Mouse (Mus musculus) intestine, embryonic 14.5 days (tissue): ENCODE results near the gene Mcm3ap. TPM values are rescaled to one million over a fixed set of nuclear protein-coding genes. Genes with fewer than 3 reads are reported as not detected.

ENCODE experiments used
- ATAC-seq: fragments of 200-750 bp; cut with Nextera tagmentation; replicated peaks from 2 replicates; pipeline ENCODE4 v1.8.0; 2017; ENCODE audit warnings: low read depth, moderate number of reproducible peaks, moderate TSS enrichment, moderate library complexity; ENCODE audit not compliant: low FRiP score, low TSS enrichment
- DNase-seq: peaks from one replicate; pipeline ENCODE4 v3.0.0-alpha.2; 2018; ENCODE audit warnings: low spot score
- H3K27ac ChIP-seq: fragments of 300-500 bp; sonication (generic); 2 replicates; pipeline ENCODE4 v1.5.1; 2014; ENCODE audit warnings: low read depth, mild to moderate bottlenecking, control low read depth
- H3K27me3 ChIP-seq: fragments of 300-500 bp; sonication (generic); replicated peaks from 2 replicates; pipeline ENCODE4 v1.6.1; 2014; ENCODE audit warnings: low read length, control low read depth; ENCODE audit not compliant: control insufficient read depth, insufficient read depth
- H3K36me3 ChIP-seq: fragments of 300-500 bp; sonication (generic); 2 replicates; pipeline ENCODE4 v1.6.1; 2014; ENCODE audit warnings: low read length, control low read depth; ENCODE audit not compliant: control insufficient read depth, insufficient read depth
- H3K4me1 ChIP-seq: fragments of 300-500 bp; sonication (generic); replicated peaks from 2 replicates; pipeline ENCODE4 v1.6.1; 2014; ENCODE audit warnings: low read length, control low read depth, mixed read lengths; ENCODE audit not compliant: control insufficient read depth, insufficient read depth
- H3K4me2 ChIP-seq: fragments of 300-500 bp; sonication (generic); 2 replicates; pipeline ENCODE4 v1.6.1; 2014; ENCODE audit warnings: low read length
- H3K4me3 ChIP-seq: fragments of 300-500 bp; sonication (generic); 2 replicates; pipeline ENCODE4 v1.5.1; 2014; ENCODE audit warnings: low read depth, low read length, control low read depth, mixed read lengths
- H3K9ac ChIP-seq: fragments of 300-500 bp; sonication (generic); 2 replicates; pipeline ENCODE4 v1.6.1; 2014; ENCODE audit warnings: mild to moderate bottlenecking, low read length
- H3K9me3 ChIP-seq: fragments of 300-500 bp; sonication (generic); 2 replicates; pipeline ENCODE4 v1.6.1; 2016; ENCODE audit warnings: low read length, control low read depth; ENCODE audit not compliant: control insufficient read depth
- WGBS: fragments of 180-500 bp; shearing (Covaris S2); extraction: QIAGEN DNeasy Blood & Tissue Kit; methylation state at CpG from one replicate; pipeline ENCODE4 v1.1.7; 2014; 5-methylcytosine and 5-hydroxymethylcytosine counted together
- polyA plus RNA-seq: library from polyadenylated mRNA; unstranded; fragments of >200 nt; fragmentation: Nextera tagmentation; extraction: Ambion mirVana; gene quantifications from 2 replicates; pipeline ENCODE4 v1.2.1, GENCODE M21; 2014

The Mcm3ap gene
- polyA plus RNA-seq: 56.2 and 67.8 TPM in 2 replicates

DNA sequence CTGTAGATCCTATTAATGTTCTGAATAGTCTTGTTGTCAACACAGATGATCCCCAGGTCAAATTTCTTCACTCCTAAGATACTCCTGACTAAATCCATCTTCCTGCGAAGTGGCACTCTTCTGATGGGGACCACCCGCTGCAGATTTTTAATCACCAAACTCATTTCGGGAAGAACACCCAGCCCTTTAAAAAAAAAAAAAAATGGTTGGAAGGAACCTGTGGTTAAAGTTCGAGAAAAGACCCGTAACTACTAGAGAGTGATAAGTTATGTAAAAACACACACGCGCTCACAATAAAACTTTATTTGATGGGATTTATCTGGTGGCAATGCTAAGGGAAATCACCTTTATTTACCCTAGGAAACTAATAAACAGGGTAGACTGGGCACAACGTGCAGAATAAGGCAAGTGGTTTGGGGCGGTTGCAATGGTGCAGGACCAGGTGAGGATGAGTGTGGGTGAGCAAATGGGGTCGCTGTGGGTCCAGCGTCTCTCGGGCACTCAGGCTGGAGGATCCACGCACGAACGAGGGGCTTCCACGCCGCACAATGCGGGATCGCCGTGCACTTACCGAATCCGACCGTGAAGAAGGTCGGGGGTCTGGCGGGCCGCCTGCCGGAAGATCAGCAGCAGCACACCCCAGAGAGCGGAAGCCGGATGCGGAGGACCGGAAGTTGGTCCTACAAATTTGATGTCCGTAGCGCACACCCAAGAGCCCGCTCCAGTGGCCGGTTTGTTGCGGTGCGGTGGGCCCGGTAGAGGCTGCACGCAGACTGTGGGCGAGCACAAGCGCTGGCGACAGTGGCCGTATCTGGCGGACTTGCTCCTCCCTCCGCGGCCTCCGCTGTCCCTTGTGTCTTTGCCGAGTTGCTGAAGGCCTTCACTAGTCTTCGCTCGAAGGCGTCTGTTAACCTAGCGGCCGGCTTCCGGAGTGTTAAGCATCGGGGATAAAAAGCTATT lies at the start of gene Mcm3ap, which contains the start of gene Ybey:
Gene Mcm3ap, plus strand, starts transcription at position 725 of the 960 bp plus-strand sequence.
Gene Ybey, minus strand, starts transcription at position 912 of the 960 bp plus-strand sequence.
- Histone ChIP-seq H3K9ac (peak within 1 kb of the TSS; percentile 94), H3K27ac (peak within 1 kb of the TSS; percentile 83; the same call in 1 of the 2 replicates), H3K27me3 (no peaks in the 10 kb centered on the region), H3K4me1 (no peaks in the 10 kb centered on the region), H3K36me3 (peaks cover 30% of the 10 kb centered on the region), H3K9me3 (no peaks in the 10 kb centered on the region), H3K4me2 (peak within 1 kb of the TSS; percentile 81), H3K4me3 (peak within 1 kb of the TSS; percentile 87)
- 1% methylated on average over 54 of the region's 55 CpGs for WGBS
- DNase-seq (peak; percentile 96), ATAC-seq (peak; percentile 95)

DNA sequence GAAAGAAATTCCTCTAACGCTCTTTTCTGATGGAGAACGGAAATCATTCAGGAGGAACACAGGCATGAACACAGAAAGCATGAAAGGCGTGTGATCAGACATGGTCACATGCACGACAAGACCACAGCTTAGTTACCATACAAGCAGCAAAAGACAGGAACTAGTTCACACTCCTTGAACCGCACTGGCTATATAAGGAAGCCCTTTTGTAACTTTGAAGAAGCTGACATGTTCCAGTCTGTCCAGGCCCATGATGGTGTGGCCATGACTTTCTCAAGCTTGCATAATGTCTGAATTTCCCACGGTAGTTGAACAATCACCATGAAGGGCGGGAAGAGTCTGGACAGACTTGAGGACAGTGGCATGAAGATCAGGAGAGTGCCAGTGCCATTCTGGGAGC lies 43.1 kb upstream of the Mcm3ap start:
- Histone ChIP-seq H3K4me1 (no peaks in the 10 kb centered on the region), H3K27ac (no peak overlapping the region), H3K4me2 (no peak overlapping the region), H3K27me3 (no peaks in the 10 kb centered on the region), H3K36me3 (peaks cover 98% of the 10 kb centered on the region), H3K9ac (no peak overlapping the region), H3K9me3 (no peaks in the 10 kb centered on the region), H3K4me3 (no peak overlapping the region)
- ATAC-seq (no peak), DNase-seq (no peak)
- 95% methylated on average over 7 of the region's 7 CpGs for WGBS

DNA sequence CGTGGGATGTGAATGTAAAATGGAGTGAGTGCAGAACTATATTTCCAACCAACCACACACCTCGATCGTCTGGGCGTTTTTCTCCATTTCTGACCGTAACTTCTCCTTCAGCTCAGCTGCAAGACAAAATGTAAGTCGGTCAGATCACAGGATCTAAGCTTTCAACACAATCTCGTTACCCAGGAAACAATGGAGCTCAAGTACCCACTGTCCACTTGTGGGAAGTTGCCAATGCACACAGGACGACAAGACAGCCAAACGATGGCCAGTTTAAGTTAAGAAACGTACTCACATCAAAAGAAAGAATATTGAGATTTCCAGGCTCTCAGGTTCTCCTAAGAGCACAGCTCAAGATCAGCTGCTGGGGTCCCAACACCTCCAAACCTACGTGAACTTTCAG lies 34.8 kb upstream of the Mcm3ap start:
- H3K36me3 ChIP-seq: peaks cover 98% of the 10 kb centered on the region
- H3K4me2 ChIP-seq: no peak overlapping the region
- no peak overlapping the region for H3K9ac ChIP-seq
- H3K27me3 ChIP-seq: no peaks in the 10 kb centered on the region
- H3K4me1 ChIP-seq: no peaks in the 10 kb centered on the region
- H3K9me3 ChIP-seq: no peaks in the 10 kb centered on the region
- DNase-seq: no peak
- 95% methylated on average over 11 of the region's 11 CpGs for WGBS
- no peak overlapping the region for H3K27ac ChIP-seq
- no peak overlapping the region for H3K4me3 ChIP-seq
- no peak for ATAC-seq

DNA sequence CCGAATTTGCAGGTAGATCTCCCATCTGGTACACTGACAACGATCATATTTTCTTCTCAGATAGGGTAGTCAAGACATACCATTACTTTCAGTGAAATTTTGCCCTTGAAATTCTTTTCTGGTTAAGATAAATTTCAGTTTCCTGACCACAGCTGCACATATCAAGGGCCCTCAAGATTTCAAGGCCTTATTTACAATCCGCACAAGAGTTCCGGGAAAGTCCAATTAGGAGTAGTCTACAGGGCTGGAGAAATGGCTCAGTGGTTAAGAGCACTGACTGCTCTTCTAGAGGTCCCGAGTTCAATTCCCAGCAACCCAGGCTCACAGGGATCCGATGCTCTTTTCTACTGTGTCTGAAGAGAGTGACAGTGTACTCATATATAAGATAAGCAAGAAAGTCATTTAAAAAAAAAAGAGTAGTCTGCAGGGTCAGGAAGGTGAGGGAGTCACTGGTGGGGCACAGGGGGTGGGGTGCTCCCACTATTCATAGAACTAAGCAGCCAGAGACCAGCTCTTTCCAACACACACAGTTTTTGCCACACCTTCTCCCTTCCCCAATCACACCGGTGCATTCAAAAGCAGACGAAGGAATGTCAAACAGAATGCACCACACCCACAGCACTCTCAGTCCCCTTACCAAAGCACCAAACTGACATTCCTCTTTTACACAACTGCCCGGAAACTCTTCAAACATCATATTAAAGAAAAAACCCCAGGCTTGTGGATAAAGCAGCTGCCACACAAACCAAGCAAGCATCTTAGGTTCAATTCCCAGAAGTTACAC lies 29.4 kb upstream of the Mcm3ap start:
- H3K4me2 ChIP-seq: no peak overlapping the region
- H3K4me3 ChIP-seq: no peak overlapping the region
- H3K27me3 ChIP-seq: no peaks in the 10 kb centered on the region
- H3K9me3 ChIP-seq: no peaks in the 10 kb centered on the region
- ATAC-seq: no peak
- no peak overlapping the region for H3K9ac ChIP-seq
- no peak overlapping the region for H3K27ac ChIP-seq
- no peak for DNase-seq
- peaks cover 60% of the 10 kb centered on the region for H3K36me3 ChIP-seq
- 88% methylated on average over 9 of the region's 9 CpGs for WGBS
- H3K4me1 ChIP-seq: peaks cover 17% of the 10 kb centered on the region

DNA sequence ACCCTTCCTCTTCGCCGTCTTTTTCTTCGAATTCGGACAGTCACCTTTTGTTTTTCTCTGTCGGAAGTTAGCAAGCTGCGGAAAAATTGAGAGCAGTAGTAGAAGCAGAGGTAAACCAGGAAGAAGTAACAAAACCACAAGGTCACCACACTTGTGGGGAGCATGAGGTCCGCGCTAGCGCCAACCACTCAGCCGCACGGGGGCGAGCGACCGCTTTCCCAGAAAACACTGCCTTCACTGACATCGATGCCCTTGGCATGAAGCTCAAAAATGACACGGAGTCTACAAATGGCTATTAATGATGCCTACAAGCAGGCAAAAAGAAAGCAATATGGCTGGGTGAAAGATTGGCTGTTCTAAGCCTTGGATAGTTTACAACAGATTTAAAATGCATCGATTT lies 28.4 kb upstream of the Mcm3ap start, which contains the start of gene AC141477.1:
Gene AC141477.1, minus strand, starts transcription at position 164 of the 400 bp plus-strand sequence.
- ATAC-seq: no peak
- Histone ChIP-seq H3K4me1 (peaks cover 17% of the 10 kb centered on the region), H3K4me3 (no peak within 1 kb of the TSS), H3K9me3 (no peaks in the 10 kb centered on the region), H3K4me2 (no peak within 1 kb of the TSS), H3K9ac (no peak within 1 kb of the TSS), H3K36me3 (peaks cover 50% of the 10 kb centered on the region), H3K27ac (no peak within 1 kb of the TSS), H3K27me3 (no peaks in the 10 kb centered on the region)
- no peak for DNase-seq
- WGBS: 92% methylated on average over 17 of the region's 17 CpGs

DNA sequence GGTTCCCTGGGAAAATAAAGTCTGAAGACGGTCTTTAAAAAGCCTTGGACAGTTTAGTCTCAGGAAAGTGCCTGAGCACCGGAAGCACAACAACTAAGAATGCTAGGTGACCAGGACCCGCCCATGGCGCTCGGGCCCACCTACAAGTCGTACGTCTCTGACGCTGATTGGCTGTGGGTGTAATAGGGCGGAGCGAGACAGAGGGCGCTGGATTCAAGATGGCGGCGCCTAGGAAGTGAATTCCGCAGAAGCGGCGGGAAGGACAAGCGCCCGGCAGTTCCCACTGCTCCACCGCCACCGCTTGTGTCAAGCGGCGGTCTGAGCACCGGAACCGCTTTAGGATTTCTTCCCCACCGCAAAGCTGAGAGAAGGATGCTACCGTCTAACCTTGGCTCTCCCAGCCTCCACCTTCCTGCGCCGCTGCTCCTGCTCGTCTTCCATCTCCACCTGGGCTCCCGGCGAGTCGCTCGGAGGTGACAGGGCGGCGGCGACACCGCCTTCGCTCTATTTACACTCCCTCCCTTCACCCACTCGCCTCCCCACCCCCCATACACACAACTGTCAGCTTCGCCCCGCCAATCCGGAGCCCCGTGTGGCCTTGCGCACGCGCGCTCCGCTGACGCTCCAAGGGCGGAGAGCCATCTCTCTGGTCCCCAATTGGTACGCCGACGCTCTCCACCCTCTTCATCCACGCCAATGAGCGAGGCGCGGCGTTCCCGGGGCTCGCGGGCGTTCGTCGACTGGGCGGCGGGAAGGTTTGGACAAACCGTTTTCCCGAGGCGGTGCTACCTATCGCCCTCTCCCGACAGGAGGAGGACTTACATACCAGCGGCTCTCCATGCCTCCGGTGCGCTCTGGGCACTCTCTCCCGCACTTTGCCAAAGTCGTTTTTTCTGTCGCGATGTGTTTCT lies 26.3 kb upstream of the Mcm3ap start, which contains the start of gene Pcnt:
Gene Pcnt, minus strand, starts transcription at position 609 of the 911 bp plus-strand sequence.
- Histone ChIP-seq H3K27me3 (no peaks in the 10 kb centered on the region), H3K9me3 (no peaks in the 10 kb centered on the region), H3K36me3 (peaks cover 28% of the 10 kb centered on the region), H3K4me2 (peak within 1 kb of the TSS; percentile 87), H3K4me1 (peaks cover 21% of the 10 kb centered on the region), H3K27ac (peak within 1 kb of the TSS; percentile 90), H3K4me3 (peak within 1 kb of the TSS; percentile 77), H3K9ac (peak within 1 kb of the TSS; percentile 74)
- WGBS: under 1% methylated on average over 78 of the region's 78 CpGs
- peak; percentile 99 for ATAC-seq
- DNase-seq: peak; percentile 96

DNA sequence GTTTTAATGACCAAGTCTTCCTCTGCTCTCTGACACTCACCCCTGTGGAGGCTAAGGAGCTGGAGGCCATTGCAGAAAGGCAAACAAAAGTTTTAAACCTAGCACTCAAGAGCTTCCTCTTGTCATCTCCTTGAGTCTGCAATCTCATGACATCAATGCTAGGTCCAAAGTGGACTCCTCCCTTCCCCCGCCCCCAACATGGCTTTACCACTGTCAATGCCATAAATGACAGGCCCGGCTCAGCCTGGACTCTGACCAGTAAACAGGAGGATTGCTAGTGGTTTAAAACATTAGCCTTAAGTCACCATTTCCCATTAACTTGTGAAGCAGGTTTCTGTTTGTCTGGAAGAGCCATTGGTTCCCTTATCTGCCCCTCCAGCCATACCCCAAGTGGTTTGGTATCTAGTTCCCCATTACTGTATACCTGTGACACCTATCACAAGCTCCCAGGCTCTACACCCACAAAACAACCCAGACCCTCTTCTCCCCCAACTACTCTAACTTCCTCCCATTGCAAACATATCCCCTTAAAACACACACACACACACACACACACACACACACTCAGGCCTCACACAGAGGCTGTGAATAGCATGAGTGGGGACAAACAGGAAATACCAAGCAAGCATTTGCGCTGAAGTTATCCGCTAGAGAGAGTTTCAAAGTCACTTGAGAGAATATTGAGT lies 22.6 kb upstream of the Mcm3ap start:
- H3K27ac ChIP-seq: no peak overlapping the region
- H3K27me3 ChIP-seq: no peaks in the 10 kb centered on the region
- H3K4me1 ChIP-seq: peaks cover 20% of the 10 kb centered on the region
- no peaks in the 10 kb centered on the region for H3K9me3 ChIP-seq
- H3K9ac ChIP-seq: no peak overlapping the region
- no peak overlapping the region for H3K4me2 ChIP-seq
- H3K36me3 ChIP-seq: no peaks in the 10 kb centered on the region
- H3K4me3 ChIP-seq: no peak overlapping the region
- 64% methylated on average over 4 of the region's 4 CpGs for WGBS
- DNase-seq (no peak), ATAC-seq (no peak)
